In genomic region chr9:36932950-36933812, GRCm38 (mm10) we compare ENCODE assay signal across 8 mouse cellular contexts.
A peak's percentile ranks its signal among the peaks of the same experiment; 100 is the strongest.
DNase-seq lines count a peak whose midpoint lies in the region; ATAC-seq and TF ChIP-seq lines count a peak whose summit lies in the region.
"Had no signal": no experiment of that assay in that cellular context is flagged by ENCODE, and none has a peak within 500 bp of the region (broad histone marks: within the 10 kb centered on the region; RNA-seq: fewer than 3 reads in every experiment).

No protein-coding gene starts in this region.

- no peaks in the 10 kb centered on the region for H3K9me3 ChIP-seq in forebrain, postnatal 0 days (ENCODE audit: low read length)
- 0 out of 2 replicates have a peak, but pooled peaks cover 4% of the 10 kb centered on the region for H3K9me3 ChIP-seq in neural tube, embryonic 12.5 days
- no peaks in the 10 kb centered on the region for H3K9me3 ChIP-seq in liver, embryonic 12.5 days (replicated peaks)
- H3K9me3 ChIP-seq: G1E had no signal

- 0 out of 2 replicates have a peak, but pooled peaks cover 4% of the 10 kb centered on the region for H3K4me1 ChIP-seq in embryonic fibroblast, embryonic 13.5 days (ENCODE audit: control insufficient read depth, insufficient read depth, low read length)
- H3K4me1 ChIP-seq in forebrain, postnatal 0 days (ENCODE audit: insufficient read depth): no peaks in the 10 kb centered on the region
- peaks cover 22% of the 10 kb centered on the region for H3K4me1 ChIP-seq in neural tube, embryonic 12.5 days
- no peaks in the 10 kb centered on the region for H3K4me1 ChIP-seq in liver, embryonic 12.5 days

- H3K9ac ChIP-seq in forebrain, postnatal 0 days: no peak overlapping the region
- H3K9ac ChIP-seq in neural tube, embryonic 12.5 days: no peak overlapping the region
- H3K9ac ChIP-seq in liver, embryonic 12.5 days: no peak overlapping the region

- TF ChIP-seq POLR2A in embryonic fibroblast, embryonic 13.5 days (IDR thresholded peaks at IDR 0.05; ENCODE audit: low read depth, low read length): no peak

- no peak overlapping the region for H3K4me2 ChIP-seq in forebrain, postnatal 0 days (ENCODE audit: low read depth)
- H3K4me2 ChIP-seq in neural tube, embryonic 12.5 days (replicated peaks): no peak overlapping the region
- no peak overlapping the region for H3K4me2 ChIP-seq in liver, embryonic 12.5 days

- peaks cover 3% of the 10 kb centered on the region; the same call in 1 of the 2 replicates for H3K36me3 ChIP-seq in forebrain, postnatal 0 days (ENCODE audit: insufficient read depth)
- peaks cover 8% of the 10 kb centered on the region for H3K36me3 ChIP-seq in neural tube, embryonic 12.5 days
- no peaks in the 10 kb centered on the region for H3K36me3 ChIP-seq in liver, embryonic 12.5 days
- H3K36me3 ChIP-seq: G1E had no signal

- H3K4me3 ChIP-seq in layer of hippocampus, adult 2 months: no peak overlapping the region
- no peak overlapping the region for H3K4me3 ChIP-seq in embryonic fibroblast, embryonic 13.5 days (ENCODE audit: insufficient read depth, low read length)
- no peak overlapping the region for H3K4me3 ChIP-seq in forebrain, postnatal 0 days (ENCODE audit: low read depth, low read length)
- H3K4me3 ChIP-seq in neural tube, embryonic 12.5 days: no peak overlapping the region
- H3K4me3 ChIP-seq in liver, embryonic 12.5 days: no peak overlapping the region

- no peak for DNase-seq in layer of hippocampus, adult 2 months (ENCODE audit: low spot score in 2 of 2)
- DNase-seq in layer of hippocampus, adult 11-12 months (ENCODE audit: low spot score): no peak
- no peak for DNase-seq in forebrain, postnatal 0 days

- ATAC-seq in forebrain, postnatal 0 days: 0 out of 2 replicates have a peak, but pooled peaks have one; percentile 3
- no peak for ATAC-seq in neural tube, embryonic 12.5 days (ENCODE audit: low FRiP score, low read depth)
- ATAC-seq in activated CD4-positive, CD25-positive, alpha-beta regulatory T cell, adult 4 months: no peak
- ATAC-seq in liver, embryonic 12.5 days: no peak

- H3K27me3 ChIP-seq in forebrain, postnatal 0 days (ENCODE audit: insufficient read depth, low read length): no peaks in the 10 kb centered on the region
- H3K27me3 ChIP-seq in neural tube, embryonic 12.5 days (replicated peaks): no peaks in the 10 kb centered on the region
- 0 out of 2 replicates have a peak, but pooled peaks cover 4% of the 10 kb centered on the region for H3K27me3 ChIP-seq in liver, embryonic 12.5 days (replicated peaks)

- 71% methylated on average over 12 of the region's 12 CpGs for WGBS in forebrain, postnatal 0 days
- WGBS in neural tube, embryonic 12.5 days: 66% methylated on average over 12 of the region's 12 CpGs
- 55% methylated on average over 12 of the region's 12 CpGs for WGBS in liver, embryonic 12.5 days (ENCODE audit: insufficient replicate concordance)

- peak overlapping the region; percentile 2; the same call in 1 of the 2 replicates for H3K27ac ChIP-seq in layer of hippocampus, adult 2 months
- peak overlapping the region; percentile 20; the same call in 1 of the 2 replicates for H3K27ac ChIP-seq in embryonic fibroblast, embryonic 13.5 days (ENCODE audit: insufficient read depth, low read length)
- H3K27ac ChIP-seq in forebrain, postnatal 0 days (ENCODE audit: low read depth, low read length): no peak overlapping the region
- 0 out of 2 replicates have a peak overlapping the region, but pooled peaks have one; percentile 21 for H3K27ac ChIP-seq in neural tube, embryonic 12.5 days
- no peak overlapping the region for H3K27ac ChIP-seq in liver, embryonic 12.5 days

- no peak for TF ChIP-seq CTCF in layer of hippocampus, adult 2 months (conservative IDR thresholded peaks at IDR 0.05)
- no peak for TF ChIP-seq CTCF in embryonic fibroblast, embryonic 13.5 days (IDR thresholded peaks at IDR 0.05; ENCODE audit: borderline replicate concordance, insufficient read depth, low read length)
- no peak for TF ChIP-seq CTCF in forebrain, postnatal 0 days (IDR thresholded peaks at IDR 0.05; ENCODE audit: low read depth)

Comparison
In these comparisons a context has a peak if more than half of its experiments do, and no peak if none do; other contexts are left out.
1. H3K27ac ChIP-seq: peak in layer of hippocampus, adult 2 months (single experiment), embryonic fibroblast, embryonic 13.5 days (single experiment) and neural tube, embryonic 12.5 days (single experiment); none in forebrain, postnatal 0 days (single experiment) and liver, embryonic 12.5 days (single experiment).